Mouse (Mus musculus): ENCODE data around the gene Cyp2c29.
"Not testable (repeated sequence)": the region's sequence is repeated elsewhere in the genome, so short reads cannot be mapped to it uniquely, and the experiment has no call there.

Gene Cyp2c29

GRCm38 (mm10) chr19:39269105-39269504 is at the start of gene Cyp2c29:
Cyp2c29 (plus strand) TSS chr19:39269405.
- not testable (repeated sequence) for DNase-seq (ENCODE audit: low read depth)

- not testable (repeated sequence) for DNase-seq (ENCODE audit: low read depth)
Observed at GRCm38 (mm10) chr19:39267036-39267435, 2.2 kb upstream of the Cyp2c29 start.

- no peak for DNase-seq (ENCODE audit: low read depth)
Observed at GRCm38 (mm10) chr19:39282801-39283200, 13.6 kb downstream of the Cyp2c29 start.

- DNase-seq (ENCODE audit: low read depth): no peak
Observed at GRCm38 (mm10) chr19:39285637-39286036, 16.4 kb downstream of the Cyp2c29 start.

- DNase-seq (ENCODE audit: low read depth): no peak
Observed at GRCm38 (mm10) chr19:39286825-39287224, 17.6 kb downstream of the Cyp2c29 start.

- DNase-seq (ENCODE audit: low read depth): no peak
Observed at GRCm38 (mm10) chr19:39288978-39289377, 19.8 kb downstream of the Cyp2c29 start.

All from c-Kit-positive CD71-positive TER-119-negative erythroid progenitor cells, embryonic 14.5 days (primary cell).